Mouse (Mus musculus) intestine, embryonic 16.5 days (tissue): ENCODE measurements around the gene Rasa2. TPM values are rescaled to one million over a fixed set of nuclear protein-coding genes. Genes with fewer than 3 reads are reported as not detected.

Source experiments
- ATAC-seq: fragments of 200-750 bp; cut with Nextera tagmentation; 2 replicates; pipeline ENCODE4 v1.8.0; 2017; ENCODE audit warnings: moderate TSS enrichment, moderate library complexity
- H3K27ac ChIP-seq: fragments of 300-500 bp; sonication (generic); 2 replicates; pipeline ENCODE4 v1.5.1; 2014; ENCODE audit warnings: mild to moderate bottlenecking, low read length
- H3K27me3 ChIP-seq: fragments of 300-500 bp; sonication (generic); replicated peaks from 2 replicates; pipeline ENCODE4 v1.6.1; 2014; ENCODE audit warnings: low read length, control low read depth, mixed read lengths; ENCODE audit not compliant: control insufficient read depth, insufficient read depth
- H3K36me3 ChIP-seq: fragments of 300-500 bp; sonication (generic); 2 replicates; pipeline ENCODE4 v1.6.1; 2014; ENCODE audit warnings: low read length, control low read depth; ENCODE audit not compliant: control insufficient read depth, insufficient read depth
- H3K4me1 ChIP-seq: fragments of 300-500 bp; sonication (generic); 2 replicates; pipeline ENCODE4 v1.6.1; 2014; ENCODE audit warnings: low read length, control low read depth, mixed read lengths; ENCODE audit not compliant: control insufficient read depth, insufficient read depth
- H3K4me2 ChIP-seq: fragments of 300-500 bp; sonication (generic); 2 replicates; pipeline ENCODE4 v1.6.1; 2014; ENCODE audit warnings: low read depth, low read length, control low read depth
- H3K4me3 ChIP-seq: fragments of 300-500 bp; sonication (generic); 2 replicates; pipeline ENCODE4 v1.5.1; 2014; ENCODE audit warnings: mild to moderate bottlenecking, low read length
- H3K9ac ChIP-seq: fragments of 300-500 bp; sonication (generic); 2 replicates; pipeline ENCODE4 v1.6.1; 2014; ENCODE audit warnings: low read depth, low read length
- H3K9me3 ChIP-seq: fragments of 300-500 bp; sonication (generic); 2 replicates; pipeline ENCODE4 v1.6.1; 2016; ENCODE audit warnings: low read length, control low read depth; ENCODE audit not compliant: control insufficient read depth
- WGBS: fragments of 180-500 bp; shearing (Covaris S2); extraction: QIAGEN DNeasy Blood & Tissue Kit; methylation state at CpG from one replicate; pipeline ENCODE4 v1.1.7; 2014; 5-methylcytosine and 5-hydroxymethylcytosine counted together
- polyA plus RNA-seq: library from polyadenylated mRNA; unstranded; fragments of >200 nt; fragmentation: Nextera tagmentation; extraction: Ambion mirVana; gene quantifications from 2 replicates; pipeline ENCODE4 v1.2.1, GENCODE M21; 2015

Gene Rasa2
- polyA plus RNA-seq, 1 experiment from 2014 or later, result 15.3 TPM

GRCm38 (mm10) chr9:96577674-96578073 lies 53.7 kb downstream of the Rasa2 start:
- Histone ChIP-seq H3K9me3 (no peaks in the 10 kb centered on the region), H3K4me1 (no peaks in the 10 kb centered on the region), H3K4me2 (no peak overlapping the region), H3K27me3 (no peaks in the 10 kb centered on the region), H3K4me3 (no peak overlapping the region), H3K36me3 (no peaks in the 10 kb centered on the region), H3K27ac (no peak overlapping the region), H3K9ac (no peak overlapping the region)
- no peak for ATAC-seq
- WGBS, result 81% methylated on average over 6 of the region's 6 CpGs

DNA sequence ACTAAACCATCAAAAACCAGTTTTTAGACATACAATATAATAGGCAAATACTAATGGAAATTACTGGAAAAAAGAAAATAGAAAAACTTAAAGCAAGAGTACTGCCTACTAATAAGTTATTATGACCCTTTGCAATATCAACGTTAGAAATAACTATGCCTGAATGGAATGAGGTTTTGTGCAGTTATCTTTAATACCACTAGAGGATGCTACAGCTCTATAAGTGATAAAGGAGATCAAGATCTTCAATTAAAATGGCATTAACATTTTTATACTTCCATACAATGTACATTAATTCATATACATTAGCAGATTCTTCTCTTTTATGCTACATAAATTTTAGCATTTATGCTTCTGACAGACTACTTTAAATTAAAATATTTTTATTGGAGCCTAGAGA lies 58.2 kb downstream of the Rasa2 start:
- H3K27me3 ChIP-seq, result no peaks in the 10 kb centered on the region
- H3K9me3 ChIP-seq, result no peaks in the 10 kb centered on the region
- H3K9ac ChIP-seq, result no peak overlapping the region
- 7% methylated on average over 1 of the region's 1 CpGs for WGBS
- H3K4me2 ChIP-seq, result no peak overlapping the region
- no peak overlapping the region for H3K27ac ChIP-seq
- H3K4me1 ChIP-seq, result no peaks in the 10 kb centered on the region
- no peak for ATAC-seq
- H3K36me3 ChIP-seq, result no peaks in the 10 kb centered on the region
- no peak overlapping the region for H3K4me3 ChIP-seq

DNA sequence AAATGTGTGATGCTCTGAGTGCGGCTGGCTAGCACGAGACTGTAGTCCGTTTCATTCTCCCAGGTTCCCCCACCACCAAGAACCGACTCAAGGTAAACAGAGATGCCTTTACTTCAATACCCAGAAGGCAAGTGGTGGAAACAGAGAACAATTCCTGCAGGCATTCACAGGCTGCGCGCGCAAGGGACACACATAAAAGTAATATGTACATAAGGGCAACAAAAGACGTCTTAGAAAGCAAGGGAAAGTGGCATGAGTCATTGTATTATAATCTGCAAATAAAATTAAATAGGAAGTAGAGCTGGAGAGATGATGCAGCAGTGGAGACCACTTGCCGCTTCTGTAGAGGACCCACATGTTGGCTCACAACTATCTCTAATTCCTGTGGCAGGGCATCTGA lies 58.7 kb downstream of the Rasa2 start:
- no peaks in the 10 kb centered on the region for H3K4me1 ChIP-seq
- no peak overlapping the region for H3K4me2 ChIP-seq
- H3K9me3 ChIP-seq, result no peaks in the 10 kb centered on the region
- no peak for ATAC-seq
- H3K4me3 ChIP-seq, result no peak overlapping the region
- H3K27ac ChIP-seq, result no peak overlapping the region
- H3K9ac ChIP-seq, result no peak overlapping the region
- H3K36me3 ChIP-seq, result no peaks in the 10 kb centered on the region
- no peaks in the 10 kb centered on the region for H3K27me3 ChIP-seq
- WGBS, result 83% methylated on average over 9 of the region's 9 CpGs

DNA sequence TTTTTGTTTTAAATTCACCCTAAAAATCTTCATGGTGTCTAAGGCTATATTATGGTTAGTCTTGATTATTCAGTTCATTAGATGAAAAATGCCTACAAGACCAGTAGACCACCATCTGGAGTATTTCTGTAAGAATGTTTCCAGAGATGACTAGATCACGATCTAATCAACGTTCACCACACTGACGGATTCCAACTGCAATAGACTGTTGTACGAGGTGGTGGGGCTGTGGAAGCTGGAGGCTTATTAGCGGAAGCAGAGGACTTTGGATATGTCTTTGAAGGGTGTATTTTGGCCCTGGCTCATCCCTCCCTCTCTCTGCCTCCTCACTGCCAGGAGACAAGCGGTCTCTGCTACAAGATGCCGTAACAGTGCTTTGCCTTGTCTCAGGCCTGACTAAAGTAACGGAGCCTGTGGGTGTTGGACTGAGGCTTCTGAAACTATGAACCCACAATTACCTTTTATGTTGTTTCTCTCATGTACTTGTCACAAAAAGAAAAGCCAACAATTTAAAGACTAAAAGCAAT lies 64.9 kb downstream of the Rasa2 start:
- Histone ChIP-seq H3K9ac (no peak overlapping the region), H3K27me3 (no peaks in the 10 kb centered on the region), H3K9me3 (no peaks in the 10 kb centered on the region), H3K4me2 (no peak overlapping the region), H3K27ac (no peak overlapping the region), H3K4me3 (no peak overlapping the region), H3K36me3 (no peaks in the 10 kb centered on the region; the same call in none of the 2 replicates), H3K4me1 (no peaks in the 10 kb centered on the region)
- WGBS, result 72% methylated on average over 8 of the region's 8 CpGs
- ATAC-seq, result no peak

- 97% methylated on average over 4 of the region's 4 CpGs for WGBS
- Histone ChIP-seq H3K4me2 (no peak overlapping the region), H3K4me3 (no peak overlapping the region), H3K36me3 (no peaks in the 10 kb centered on the region; the same call in none of the 2 replicates), H3K9me3 (no peaks in the 10 kb centered on the region), H3K9ac (no peak overlapping the region), H3K27me3 (no peaks in the 10 kb centered on the region), H3K4me1 (no peaks in the 10 kb centered on the region), H3K27ac (no peak overlapping the region)
- ATAC-seq, result no peak
Observed at GRCm38 (mm10) chr9:96563501-96563900, 67.9 kb downstream of the Rasa2 start.

DNA sequence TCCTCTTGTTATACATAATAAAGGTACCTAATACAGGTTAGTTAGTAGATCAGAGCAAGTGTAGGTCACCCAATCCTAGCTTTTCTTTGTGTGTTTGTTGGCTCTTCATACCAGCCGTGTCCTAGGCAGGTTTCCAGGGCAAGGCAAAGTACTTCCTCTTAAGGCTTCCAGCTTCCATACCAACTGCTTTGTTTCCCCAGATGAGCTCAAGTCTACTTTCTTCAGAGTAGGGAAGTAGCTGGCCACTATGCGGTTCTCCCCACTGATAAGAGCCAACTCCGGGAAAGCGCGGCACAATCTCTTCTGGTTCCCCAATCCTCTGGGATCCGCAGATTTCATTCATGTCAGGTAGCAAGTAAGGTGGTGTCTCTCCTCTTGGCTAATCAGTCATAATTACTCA lies 72.3 kb downstream of the Rasa2 start:
- no peak overlapping the region for H3K4me2 ChIP-seq
- H3K9me3 ChIP-seq, result no peaks in the 10 kb centered on the region
- H3K4me3 ChIP-seq, result no peak overlapping the region
- no peaks in the 10 kb centered on the region for H3K4me1 ChIP-seq
- H3K36me3 ChIP-seq, result 0 out of 2 replicates have a peak, but pooled peaks cover 5% of the 10 kb centered on the region
- no peaks in the 10 kb centered on the region for H3K27me3 ChIP-seq
- 91% methylated on average over 6 of the region's 6 CpGs for WGBS
- no peak overlapping the region for H3K9ac ChIP-seq
- ATAC-seq, result no peak
- H3K27ac ChIP-seq, result no peak overlapping the region

DNA sequence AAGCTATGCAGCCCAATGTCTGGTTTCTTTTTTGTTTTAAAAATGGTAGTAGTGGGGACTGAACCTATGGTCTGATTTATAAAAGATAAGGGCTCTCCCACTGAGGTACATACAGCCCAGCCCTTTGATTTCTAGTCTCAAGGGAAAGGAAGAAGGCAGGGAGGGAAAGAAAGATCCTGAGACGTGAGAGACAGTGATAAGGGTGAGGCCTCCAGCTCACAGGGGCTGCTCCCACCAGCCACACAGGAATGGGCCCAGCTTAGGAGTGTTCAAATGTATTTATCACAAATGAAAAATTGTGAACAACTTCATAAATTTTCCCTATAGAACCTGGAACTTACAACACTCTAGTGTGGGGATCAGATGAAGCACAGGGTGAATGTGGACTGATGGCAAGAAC lies 72.8 kb downstream of the Rasa2 start:
- Histone ChIP-seq H3K27me3 (no peaks in the 10 kb centered on the region), H3K36me3 (0 out of 2 replicates have a peak, but pooled peaks cover 5% of the 10 kb centered on the region), H3K27ac (no peak overlapping the region), H3K4me3 (no peak overlapping the region), H3K9me3 (no peaks in the 10 kb centered on the region), H3K4me1 (no peaks in the 10 kb centered on the region), H3K9ac (no peak overlapping the region), H3K4me2 (no peak overlapping the region)
- WGBS, result 64% methylated on average over 1 of the region's 1 CpGs
- no peak for ATAC-seq

DNA sequence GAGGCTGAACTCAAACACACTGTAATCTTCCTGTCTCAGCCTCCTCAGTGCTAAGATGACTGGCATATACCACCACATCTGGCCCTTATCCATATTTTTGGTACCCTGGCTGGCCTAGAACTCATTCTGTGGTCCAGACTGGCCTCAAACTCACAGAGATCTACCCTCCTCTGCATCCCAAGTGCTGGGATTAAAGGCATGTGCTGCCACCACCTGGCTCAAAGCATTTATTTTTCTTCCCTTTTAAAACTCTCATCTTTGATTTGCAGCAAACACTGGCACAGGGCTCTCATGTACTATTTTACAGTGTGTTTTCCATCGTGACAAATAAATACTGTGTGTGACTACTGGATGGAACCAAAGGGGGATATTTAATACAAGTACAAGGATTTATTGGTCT lies 77.3 kb downstream of the Rasa2 start:
- H3K27me3 ChIP-seq, result no peaks in the 10 kb centered on the region
- no peak overlapping the region for H3K27ac ChIP-seq
- no peaks in the 10 kb centered on the region for H3K4me1 ChIP-seq
- WGBS, result 86% methylated on average over 1 of the region's 1 CpGs
- H3K36me3 ChIP-seq, result 0 out of 2 replicates have a peak, but pooled peaks cover 8% of the 10 kb centered on the region
- no peak for ATAC-seq
- no peak overlapping the region for H3K4me3 ChIP-seq
- H3K4me2 ChIP-seq, result no peak overlapping the region
- no peak overlapping the region for H3K9ac ChIP-seq
- H3K9me3 ChIP-seq, result no peaks in the 10 kb centered on the region

DNA sequence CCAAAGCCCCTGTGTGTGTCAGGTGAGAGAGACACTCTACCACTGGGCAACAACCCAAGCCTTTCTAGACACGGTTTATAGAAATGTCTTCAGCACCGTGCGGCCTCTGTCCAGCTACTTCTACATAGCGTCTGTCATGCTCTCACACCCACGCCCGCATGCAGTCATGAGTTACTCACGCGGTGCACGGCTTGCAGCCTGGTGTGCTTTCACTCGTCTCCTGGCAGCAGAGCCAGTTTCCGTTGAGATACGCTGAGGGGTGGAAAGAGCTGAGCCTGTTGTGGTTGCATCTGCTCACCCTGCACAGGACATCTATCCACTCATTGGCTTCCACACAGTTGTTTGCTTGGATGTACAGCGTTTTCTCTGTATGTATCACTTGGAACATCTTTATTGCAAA lies 86.0 kb downstream of the Rasa2 start:
- H3K4me1 ChIP-seq, result no peaks in the 10 kb centered on the region
- no peak overlapping the region for H3K4me3 ChIP-seq
- peaks cover 8% of the 10 kb centered on the region; the same call in 1 of the 2 replicates for H3K36me3 ChIP-seq
- H3K27me3 ChIP-seq, result no peaks in the 10 kb centered on the region
- H3K4me2 ChIP-seq, result no peak overlapping the region
- WGBS, result 93% methylated on average over 13 of the region's 13 CpGs
- H3K9ac ChIP-seq, result no peak overlapping the region
- no peaks in the 10 kb centered on the region for H3K9me3 ChIP-seq
- no peak for ATAC-seq
- no peak overlapping the region for H3K27ac ChIP-seq
